Mouse (Mus musculus) left cerebral cortex, postnatal 25 days (tissue): ENCODE results near the gene Sik3. TPM values are rescaled to one million over a fixed set of nuclear protein-coding genes. Genes with fewer than 3 reads are reported as not detected.

Experiments
- DNase-seq, 2 experiments: peaks; one replicate each; pipeline ENCODE4 v3.0.0; 2022; ENCODE audit warnings: low spot score in 2 of 2, mixed read lengths in 1 of 2
- intact Hi-C: fragments of 180-260 bp; cut with DNase I; formaldehyde crosslinking; loops from one replicate; pipeline ENCODE4 v1.15.1; 2025
- total RNA-seq, 2 experiments: library from RNA; stranded (reverse); gene quantifications; 2 replicates each; pipeline ENCODE4 v1.2.3; 2021

The Sik3 gene
- total RNA-seq, 2 experiments from 2014 or later: 114 to 121 TPM

DNA sequence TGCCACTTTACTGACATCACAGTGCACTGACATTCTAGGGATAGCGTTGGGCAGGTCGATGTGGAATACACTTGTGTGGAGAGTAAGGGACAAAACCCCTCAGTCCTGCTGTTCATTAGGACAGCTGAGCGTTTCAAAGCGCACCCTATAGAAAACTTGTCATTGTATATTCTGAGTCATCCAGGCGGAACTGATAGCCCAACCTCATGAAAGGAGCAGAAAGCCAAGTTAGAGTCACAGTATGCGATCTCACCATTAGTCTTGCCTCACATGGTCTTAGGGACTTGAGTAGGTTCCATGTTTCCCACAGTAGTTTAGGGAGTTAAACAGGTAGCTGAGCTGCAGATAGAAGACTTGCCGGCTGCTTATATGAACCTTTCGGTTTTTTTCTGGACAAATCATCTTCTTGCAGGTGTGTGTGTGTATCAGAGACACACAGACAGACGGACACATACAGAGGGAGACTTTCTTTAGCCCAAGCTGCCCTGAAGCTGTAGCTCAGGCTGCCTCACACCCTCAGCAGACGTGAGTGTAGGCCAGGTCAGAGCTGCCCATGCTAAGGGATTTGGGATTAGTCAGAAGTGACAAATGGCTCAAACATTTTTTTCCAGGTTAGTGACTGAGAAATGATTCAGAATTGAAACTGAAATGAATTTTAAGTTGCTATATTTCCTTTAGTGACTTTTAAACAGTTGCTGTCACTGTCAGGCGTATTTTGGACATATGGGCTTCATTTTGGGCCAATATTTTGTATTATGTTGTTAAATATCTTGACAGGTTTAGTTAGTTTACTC, 34.3 kb downstream of the Sik3 start:
- intact Hi-C loops: no loop called here
- no peak for DNase-seq

DNA sequence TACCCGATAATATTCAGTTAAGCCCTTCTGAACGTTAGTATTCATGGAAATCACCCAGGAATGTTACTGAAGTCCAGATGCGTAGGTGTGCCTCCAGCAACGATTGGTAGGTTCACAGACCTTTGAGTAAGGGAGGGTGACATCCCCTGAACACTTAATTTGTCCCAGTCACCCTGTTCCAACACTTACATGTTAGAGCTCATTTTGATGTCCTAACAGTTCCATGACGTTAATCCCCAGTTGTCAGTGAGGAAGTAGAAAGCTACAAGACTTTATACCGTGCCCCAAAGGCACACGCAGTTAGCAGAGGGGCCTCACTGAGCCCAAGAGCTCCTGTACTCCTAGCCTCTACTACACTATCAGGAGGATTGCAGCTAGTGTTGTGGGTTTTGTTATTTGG, 36.9 kb downstream of the Sik3 start:
- no peak for DNase-seq
- intact Hi-C loops: no loop called here

DNA sequence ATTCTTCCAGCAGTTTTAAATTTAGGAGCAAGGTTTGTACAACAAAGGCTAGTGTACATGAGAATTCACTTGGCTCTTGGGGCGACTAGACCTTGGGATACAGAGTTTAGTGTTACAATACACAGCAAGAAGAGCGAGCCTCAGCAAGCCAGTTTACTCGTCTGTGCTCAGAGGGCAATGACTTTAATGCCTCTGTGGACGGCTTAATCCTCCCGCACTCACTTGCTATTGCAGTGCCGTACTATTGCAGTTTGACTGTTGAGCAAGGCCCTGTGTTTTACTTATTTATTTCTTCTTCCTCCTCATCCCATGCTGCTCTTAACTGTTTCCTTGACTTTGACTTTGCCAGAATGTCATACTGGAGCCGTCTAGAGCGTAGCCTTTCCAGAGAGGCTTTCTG, 37.6 kb downstream of the Sik3 start:
- no peak for DNase-seq
- intact Hi-C loops: no loop called here

DNA sequence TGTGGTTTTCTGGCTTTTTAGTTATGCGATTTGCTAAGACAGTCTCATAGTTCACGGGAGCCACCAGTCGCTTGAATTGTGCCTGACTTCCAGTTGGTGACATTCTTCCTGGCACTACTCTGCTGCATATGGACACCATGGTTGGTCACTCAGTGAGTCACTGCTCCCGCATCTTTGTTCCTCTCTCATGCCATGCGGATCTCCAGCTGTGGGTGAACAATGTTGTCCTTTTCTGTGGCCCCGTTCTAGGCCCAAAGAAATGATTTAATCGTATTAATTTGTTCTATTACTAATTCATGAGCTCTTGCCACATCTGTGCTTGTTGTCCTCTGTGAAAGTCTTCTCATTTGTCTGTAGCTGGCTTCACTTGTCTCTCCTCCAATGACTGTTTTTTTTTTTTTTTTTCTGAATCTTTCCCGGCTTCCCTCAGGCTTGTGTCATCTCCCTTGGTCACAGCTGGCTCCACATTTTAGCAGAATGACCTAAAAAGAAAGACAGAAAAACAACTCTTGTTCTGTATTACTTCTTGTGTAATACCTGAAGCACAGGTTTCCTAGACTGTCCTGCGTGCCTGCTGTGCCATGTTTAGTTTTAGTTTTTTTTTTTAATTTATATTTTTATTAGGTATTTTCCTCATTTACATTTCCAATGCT, 40.5 kb downstream of the Sik3 start:
- intact Hi-C loops: no loop called here
- peak in 1 of 2 experiments; percentile 43 for DNase-seq

DNA sequence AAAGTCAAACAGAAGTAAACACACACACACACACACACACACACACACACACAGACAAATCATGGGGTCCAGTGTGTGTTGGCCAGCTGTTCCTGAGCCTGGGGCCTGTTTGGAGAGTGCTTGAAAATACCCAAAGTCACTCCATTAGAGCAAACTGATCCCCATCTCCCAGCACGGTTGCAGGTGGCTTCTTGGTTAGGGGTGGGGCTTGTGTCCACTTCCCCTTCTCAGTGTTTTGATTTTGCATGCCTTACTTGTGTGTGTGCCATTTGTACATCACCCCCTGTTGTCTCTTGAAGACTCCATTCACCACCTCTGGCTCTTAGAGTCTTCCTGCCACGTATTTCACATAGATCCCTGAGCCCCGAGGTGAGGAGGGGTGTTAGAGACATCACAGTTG, 45.4 kb downstream of the Sik3 start:
- DNase-seq: no peak
- intact Hi-C loops: no loop called here

DNA sequence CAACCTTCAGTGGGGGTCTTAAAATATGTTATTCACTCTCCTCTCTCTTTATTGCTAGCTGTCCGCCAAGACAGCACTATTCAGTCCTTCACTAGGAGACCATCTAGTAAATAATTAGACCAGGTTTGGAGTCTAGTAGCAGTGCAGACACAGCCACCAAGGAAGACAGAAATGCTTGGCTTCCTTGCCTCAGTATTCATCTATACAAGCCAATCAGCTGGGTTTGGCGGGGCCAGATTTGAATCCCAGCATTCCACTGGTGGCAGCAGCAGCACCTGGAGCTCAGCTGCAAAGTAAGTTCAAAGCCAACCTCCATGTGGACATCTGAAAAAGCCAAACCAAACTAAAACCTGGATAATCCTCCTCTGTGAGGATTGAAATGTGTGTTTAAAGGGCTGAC, 47.6 kb downstream of the Sik3 start:
- DNase-seq: no peak
- intact Hi-C loops: no loop called here

GRCm38 (mm10) chr9:46061696-46062425, 49.2 kb downstream of the Sik3 start:
- DNase-seq: peak; percentile 30 to 69
- intact Hi-C loops: no loop called here

GRCm38 (mm10) chr9:46064331-46064730, 51.7 kb downstream of the Sik3 start:
- intact Hi-C loops: no loop called here
- DNase-seq: no peak

- intact Hi-C loops: no loop called here
- DNase-seq: no peak
These were observed 54.1 kb downstream of the Sik3 start for GRCm38 (mm10) chr9:46066711-46067110.

GRCm38 (mm10) chr9:46067691-46068090, 55.1 kb downstream of the Sik3 start:
- intact Hi-C loops: no loop called here
- no peak for DNase-seq

- intact Hi-C loops: no loop called here
- no peak for DNase-seq
These were observed 56.4 kb downstream of the Sik3 start for GRCm38 (mm10) chr9:46069013-46069412.

GRCm38 (mm10) chr9:46072101-46072835, 59.6 kb downstream of the Sik3 start:
- intact Hi-C loops: no loop called here
- no peak for DNase-seq

GRCm38 (mm10) chr9:46073443-46073842, 60.8 kb downstream of the Sik3 start:
- intact Hi-C loops: no loop called here

GRCm38 (mm10) chr9:46075578-46075977, 63.0 kb downstream of the Sik3 start:
- intact Hi-C loops: no loop called here
- no peak for DNase-seq

More at GRCm38 (mm10) chr9:46073443-46073842, 60.8 kb downstream of the Sik3 start:
- DNase-seq: peak in 1 of 2 experiments; percentile 35

DNA sequence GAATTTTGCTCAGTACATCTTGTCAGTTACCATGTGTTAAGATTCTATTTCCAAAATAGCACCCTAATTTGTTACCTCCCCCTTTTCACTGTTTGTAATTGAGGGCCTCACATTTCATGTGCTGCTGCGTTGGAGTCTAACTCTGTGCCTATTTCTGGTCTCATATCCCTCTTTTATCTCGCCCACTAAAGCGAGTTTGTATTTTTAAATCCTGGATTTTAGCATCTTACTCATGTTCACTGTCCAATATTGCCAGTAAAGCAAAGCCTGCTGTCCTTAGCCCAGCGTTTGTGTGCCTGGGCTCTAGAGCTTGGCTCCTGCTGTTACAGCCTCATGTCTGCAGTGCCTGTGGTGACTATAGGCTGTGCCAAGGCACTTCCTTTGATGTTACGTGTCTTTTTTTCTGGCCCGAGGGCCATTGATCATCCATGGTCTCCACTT, 69.8 kb downstream of the Sik3 start:
- intact Hi-C loops: loop anchor here (2.0 to 5.0 kb wide), 2 partner anchors 40 to 50 kb away; no protein-coding TSS in a partner anchor
- peak; percentile 32 to 91 for DNase-seq

- peak; percentile 31 to 84 for DNase-seq
- intact Hi-C loops: loop anchor here (1.0 to 5.0 kb wide), 3 partner anchors 39 to 69 kb away; no protein-coding TSS in a partner anchor
These were observed 70.9 kb downstream of the Sik3 start for GRCm38 (mm10) chr9:46083490-46083893.

- intact Hi-C loops: no loop called here
These were observed 73.3 kb downstream of the Sik3 start for GRCm38 (mm10) chr9:46085898-46086297.

DNA sequence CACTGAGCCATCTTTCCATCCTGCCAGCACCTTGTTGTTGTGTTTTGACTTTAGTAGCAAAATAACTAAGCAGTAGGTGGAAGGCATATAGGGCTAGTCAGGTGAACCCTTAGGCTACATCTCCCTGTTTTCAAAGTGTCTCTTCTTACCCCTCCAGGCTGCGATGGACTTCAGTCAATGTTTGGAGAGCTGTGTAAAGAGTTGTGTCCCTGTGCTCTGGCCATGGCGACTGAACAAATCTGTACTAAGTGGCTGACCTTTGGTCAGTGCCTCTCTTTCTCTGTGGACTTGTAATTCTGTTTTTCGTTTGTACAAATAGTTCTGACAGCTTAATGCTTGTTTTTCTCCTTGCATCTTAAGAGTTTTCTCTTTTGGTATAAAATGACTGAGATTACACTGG, 74.2 kb downstream of the Sik3 start:
- intact Hi-C loops: no loop called here

More at GRCm38 (mm10) chr9:46085898-46086297, 73.3 kb downstream of the Sik3 start:
- DNase-seq: no peak

DNA sequence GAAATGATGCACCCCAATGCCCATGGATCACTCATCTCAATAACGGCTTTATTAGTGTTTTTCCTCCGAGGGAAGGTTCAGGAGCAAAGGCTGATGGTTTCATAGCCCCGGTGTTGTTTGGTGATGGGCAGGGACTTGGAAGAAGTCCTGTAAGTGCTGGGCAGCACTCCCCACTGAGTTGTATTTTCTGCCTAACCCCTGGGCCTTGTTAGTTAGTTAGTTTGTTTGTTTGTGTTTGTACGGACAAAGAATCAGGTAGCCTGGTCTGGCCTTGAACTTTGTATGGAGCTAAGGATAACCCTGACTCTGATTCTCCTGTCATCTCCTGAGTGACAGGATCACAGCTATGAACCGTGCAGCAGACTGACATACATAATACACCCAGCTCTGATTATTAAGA, 74.8 kb downstream of the Sik3 start:
- intact Hi-C loops: no loop called here
- DNase-seq: no peak

More for the DNA sequence above, 74.2 kb downstream of the Sik3 start:
- no peak for DNase-seq

DNA sequence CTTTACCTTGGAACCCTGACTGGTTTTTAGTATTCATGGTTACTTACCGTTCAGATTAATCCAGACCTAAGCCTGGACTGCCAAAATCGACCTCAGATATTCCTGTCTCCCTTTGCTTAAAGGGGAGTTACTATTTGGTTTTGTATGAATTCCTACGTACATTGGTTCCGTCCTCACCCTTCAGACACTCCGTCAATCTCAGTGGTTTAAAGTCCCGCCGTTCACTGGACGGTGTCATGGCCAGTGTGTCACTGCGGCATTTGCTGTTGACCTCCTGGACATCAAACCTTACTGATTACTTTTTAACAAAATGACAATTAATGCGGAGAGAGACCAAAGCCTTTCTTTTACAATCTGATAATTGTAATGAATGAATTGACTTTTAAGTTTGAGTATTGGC, 76.1 kb downstream of the Sik3 start:
- no peak for DNase-seq
- intact Hi-C loops: no loop called here
